Mouse (Mus musculus): ENCODE measurements around the gene Aif1. TPM values are rescaled to one million over a fixed set of nuclear protein-coding genes. Genes with fewer than 3 reads are reported as not detected.
"Not testable (repeated sequence)": the region's sequence is repeated elsewhere in the genome, so short reads cannot be mapped to it uniquely, and the experiment has no call there.

The Aif1 gene
- total RNA-seq, 2 experiments from 2014 or later: 10.8 to 11.1 TPM

DNA sequence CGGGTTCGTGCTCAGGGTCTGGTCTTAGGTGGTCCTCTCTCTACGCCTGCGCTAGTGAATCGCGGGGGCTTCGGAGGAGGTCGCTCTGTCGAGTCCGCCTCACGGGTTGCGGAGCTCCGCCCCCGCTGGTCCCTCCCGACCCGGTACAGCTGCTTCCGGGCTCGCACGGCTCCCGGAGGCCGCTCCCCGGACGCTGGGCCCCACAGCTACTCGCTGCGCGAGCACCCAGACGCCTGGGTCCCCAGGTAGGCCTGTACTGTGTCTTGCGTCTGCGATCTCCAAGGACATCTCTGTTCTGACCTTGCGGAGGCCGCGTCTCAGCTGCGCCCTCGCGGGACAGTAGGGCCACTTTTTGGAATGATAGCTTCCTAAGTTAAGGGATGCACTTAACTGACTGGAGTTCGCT lies 49.7 kb downstream of the Aif1 start, which contains the start of gene D17H6S53E:
Gene D17H6S53E, plus strand, starts transcription at position 168 of the 406 bp plus-strand sequence.
- peak; percentile 74 to 80 for DNase-seq (ENCODE audit: low spot score in 2 of 2)
- intact Hi-C loops (cut with DNase I): no loop called here

DNA sequence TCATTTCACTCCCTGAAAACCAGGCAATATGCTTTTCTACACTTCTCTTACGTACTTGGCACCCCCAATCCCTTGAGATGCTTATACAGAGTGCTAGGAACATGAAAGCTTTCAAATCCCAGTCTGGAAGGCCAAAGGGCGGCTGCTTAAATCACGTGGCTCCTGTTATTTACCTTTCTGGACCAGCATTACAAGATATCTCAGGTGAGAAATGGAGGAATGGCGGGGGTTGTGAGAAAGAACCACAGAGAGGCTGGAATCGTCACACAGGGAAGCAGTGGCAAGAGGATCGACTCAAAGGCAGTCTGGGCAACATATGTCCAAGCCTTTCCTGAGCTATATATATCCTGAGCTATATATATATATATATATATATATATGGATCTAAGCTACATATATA lies 50.3 kb downstream of the Aif1 start:
- intact Hi-C loops (cut with DNase I): no loop called here
- DNase-seq (ENCODE audit: low spot score in 2 of 2): peak in 1 of 2 experiments; percentile 28

DNA sequence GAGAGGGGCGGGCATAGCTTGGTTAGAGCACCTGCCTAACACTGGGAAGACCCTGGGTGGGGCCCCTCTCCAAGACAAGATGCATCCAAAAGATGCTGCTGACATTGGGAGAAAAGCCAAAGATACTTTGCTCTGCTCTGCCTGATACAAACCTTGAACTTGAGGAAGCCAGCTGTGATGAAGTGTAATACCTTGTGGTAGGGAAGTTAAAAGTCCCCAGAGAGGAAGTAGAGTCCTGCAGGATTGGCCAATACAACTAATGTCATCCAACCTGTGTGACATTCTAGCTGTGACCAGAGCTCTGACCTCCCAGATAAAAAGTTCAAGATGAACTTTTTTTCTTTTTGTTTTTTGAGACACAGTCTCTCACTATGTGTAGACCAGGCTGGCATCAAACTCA lies 50.8 kb downstream of the Aif1 start:
- DNase-seq (ENCODE audit: low spot score in 2 of 2): no peak
- intact Hi-C loops (cut with DNase I): no loop called here

DNA sequence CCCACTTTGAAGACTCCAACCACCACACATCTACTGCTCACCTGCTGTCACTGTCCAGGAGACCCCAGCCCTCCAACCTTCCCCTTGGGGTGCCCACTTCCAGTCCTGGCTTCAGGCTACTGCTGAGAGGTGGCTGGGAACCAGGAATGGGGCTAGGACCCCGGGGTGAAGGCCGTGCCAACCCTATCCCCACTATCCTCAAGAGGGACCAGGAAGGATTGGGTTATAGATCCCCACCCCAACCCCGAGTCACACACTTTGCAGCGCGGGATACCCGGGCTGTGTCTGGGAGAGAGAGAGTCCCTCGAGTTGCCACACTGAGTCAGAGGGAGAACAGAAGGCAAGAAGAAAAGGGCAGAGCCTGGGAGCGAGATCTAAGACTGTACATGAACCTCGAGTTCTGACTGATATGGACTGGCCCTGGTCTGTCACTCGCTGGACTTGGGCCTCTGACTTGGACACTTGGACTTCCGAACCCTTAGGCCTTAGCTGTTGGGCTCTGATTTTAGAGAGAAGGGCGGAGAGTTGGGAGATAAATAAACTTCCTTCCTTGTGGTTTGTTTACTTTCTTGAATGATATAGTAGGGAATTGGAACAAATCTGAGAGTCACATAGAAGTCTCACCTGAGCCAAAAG lies 51.5 kb downstream of the Aif1 start:
- not testable (repeated sequence) for DNase-seq (ENCODE audit: low spot score in 2 of 2)
- intact Hi-C loops (cut with DNase I): loop anchor here (5.0 kb wide), 1 partner anchor 227 kb away; the partner anchor contains the start of genes C2 and Ehmt2

DNA sequence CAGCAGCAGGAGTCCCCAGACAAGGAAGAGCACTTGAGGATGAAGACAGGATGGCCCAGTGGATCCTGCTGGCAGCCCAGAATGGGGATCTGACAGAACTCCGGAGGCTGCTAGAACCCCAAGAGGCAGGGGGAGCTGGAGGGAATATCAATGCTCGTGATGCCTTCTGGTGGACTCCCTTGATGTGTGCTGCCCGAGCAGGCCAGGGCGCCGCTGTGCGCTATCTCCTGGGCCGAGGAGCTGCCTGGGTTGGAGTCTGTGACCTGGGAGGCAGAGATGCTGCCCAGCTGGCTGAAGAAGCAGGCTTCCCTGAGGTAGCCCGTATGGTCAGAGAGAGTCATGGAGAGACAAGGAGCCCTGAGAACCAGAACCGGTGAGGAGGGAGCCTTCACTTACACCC lies 52.6 kb downstream of the Aif1 start:
- DNase-seq (ENCODE audit: low spot score in 2 of 2): not testable (repeated sequence)
- intact Hi-C loops (cut with DNase I): loop anchor here (5.0 kb wide), 1 partner anchor 226 kb away; the partner anchor contains the start of genes C2 and Ehmt2

DNA sequence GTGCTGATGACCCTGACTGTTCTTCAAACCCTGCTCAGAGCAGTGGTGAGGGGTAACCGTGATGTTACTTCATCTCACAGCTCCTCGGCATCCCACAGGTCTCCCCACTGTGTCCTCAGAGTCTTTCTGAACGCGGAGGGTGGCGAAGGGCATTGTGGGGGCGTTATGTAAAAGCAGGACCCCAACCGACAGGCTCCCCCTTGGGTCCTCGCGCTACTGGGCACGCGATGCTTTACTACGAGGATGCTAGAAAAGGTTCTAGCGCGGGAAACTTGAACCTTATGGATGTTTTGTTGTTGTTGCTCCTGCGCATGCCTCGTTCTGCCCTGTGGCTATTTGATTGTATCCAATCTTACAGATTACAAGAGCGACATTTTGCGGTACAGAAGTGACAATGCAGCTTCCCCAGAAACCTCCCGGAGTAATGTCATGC lies 54.0 kb downstream of the Aif1 start, which contains the start of gene Csnk2b:
Gene Csnk2b, minus strand, starts transcription at position 183 of the 433 bp plus-strand sequence.
- peak; percentile 77 to 81 for DNase-seq (ENCODE audit: low spot score in 2 of 2)
- intact Hi-C loops (cut with DNase I): loop anchor here (1.0 to 5.0 kb wide), 2 partner anchors 114 to 225 kb away; partner anchors contain the start of genes C2 and Ehmt2

DNA sequence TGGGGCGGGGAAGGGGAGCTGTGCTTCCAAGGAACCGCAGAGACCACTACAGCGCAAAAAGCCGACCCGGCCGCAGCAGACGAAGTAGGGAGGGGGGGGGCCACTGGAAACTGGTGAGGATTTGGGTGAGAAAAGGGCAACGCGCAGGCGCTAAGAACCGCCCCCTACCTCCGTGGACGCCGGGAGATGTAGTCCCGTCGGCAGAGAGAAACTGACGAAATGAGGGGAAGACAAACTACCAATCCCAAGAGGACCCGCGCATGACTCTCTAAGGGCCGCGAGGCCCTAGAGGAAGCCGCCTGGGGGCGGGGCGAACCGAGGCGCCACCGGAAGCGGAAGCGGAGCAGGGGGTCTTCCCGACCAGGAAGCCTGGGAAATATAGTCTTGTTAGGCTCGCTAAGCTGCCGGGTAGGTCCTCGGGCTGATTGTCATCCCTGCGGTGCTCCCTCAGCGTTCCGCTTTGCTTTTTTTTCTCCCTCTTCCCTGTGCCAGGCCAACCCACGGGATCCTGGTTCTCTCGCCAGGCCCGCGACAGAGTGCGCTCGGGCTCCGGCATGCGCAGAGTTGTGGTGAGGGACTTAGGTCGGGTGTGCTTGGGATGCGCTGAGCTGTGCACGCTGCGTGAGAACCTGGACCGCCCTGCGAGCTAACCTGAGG lies 54.6 kb downstream of the Aif1 start, which contains the start of gene Gpank1:
Gene Gpank1, plus strand, starts transcription at position 313 of the 657 bp plus-strand sequence.
- intact Hi-C loops (cut with DNase I): loop anchor here (1.0 to 5.0 kb wide), 2 partner anchors 115 to 224 kb away; partner anchors contain the start of genes C2 and Ehmt2
- DNase-seq (ENCODE audit: low spot score in 2 of 2): peak; percentile 97 to 100

Small RNAs within 50 kb of the gene (microRNA-seq; reads per million reads assigned to microRNA genes)
- 0 reads per million in 2 experiments for gene Mir6973a
- gene Mir6974: 0 to 1.7 reads per million in 2 experiments

Other genes with a start within 250 kb of the Aif1 start
- gene Neu1, start 244.8 kb downstream of the Aif1 start, total RNA-seq (2021): 10 to 100 TPM; 42.9 to 44.0 TPM
- 10 to 100 TPM in 1 of 2 experiments, 1 to 10 TPM in 1; 9.9 to 15.0 TPM for gene Hspa1b, start 216.8 kb downstream of the Aif1 start, total RNA-seq (2021)
- not detected for gene Gm20481, start 206.2 kb downstream of the Aif1 start, total RNA-seq (2021)
- 10 to 100 TPM; 10.8 to 12.6 TPM for gene Hspa1a, start 203.9 kb downstream of the Aif1 start, total RNA-seq (2021)
- under 1 TPM; 0.27 to 0.34 TPM for gene Hspa1l, start 203.4 kb downstream of the Aif1 start, total RNA-seq (2021)
- 10 to 100 TPM; 17.3 to 18.0 TPM for gene Lsm2, start 194.2 kb downstream of the Aif1 start, total RNA-seq (2021)
- gene Vars, start 175.1 kb downstream of the Aif1 start, total RNA-seq (2021): 10 to 100 TPM; 38.0 to 44.7 TPM
- gene Vwa7, start 159.5 kb downstream of the Aif1 start, total RNA-seq (2021): under 1 TPM; 0.30 to 0.37 TPM
- gene Sapcd1, start 148.1 kb downstream of the Aif1 start, total RNA-seq (2021): under 1 TPM; 0.60 to 0.83 TPM
- under 1 TPM; 0.76 to 0.96 TPM for gene Msh5, start 129.3 kb downstream of the Aif1 start, total RNA-seq (2021)
- gene Clic1, start 126.1 kb downstream of the Aif1 start, total RNA-seq (2021): 10 to 100 TPM in 1 of 2 experiments, 1 to 10 TPM in 1; 9.9 to 11.6 TPM
- gene Ddah2, start 117.0 kb downstream of the Aif1 start, total RNA-seq (2021): 10 to 100 TPM; 12.1 to 12.5 TPM
- not detected for gene Ly6g6c, start 110.7 kb downstream of the Aif1 start, total RNA-seq (2021)
- gene Mpig6b, start 109.9 kb downstream of the Aif1 start, total RNA-seq (2021): not detected
- 1 to 10 TPM; 2.4 to 2.7 TPM for gene Ly6g6e, start 99.2 kb downstream of the Aif1 start, total RNA-seq (2021)
- 1 to 10 TPM in 1 of 2 experiments, under 1 TPM in 1; 0.69 to 1.9 TPM for gene Ly6g6d, start 98.0 kb downstream of the Aif1 start, total RNA-seq (2021)
- gene Ly6g6f, start 90.5 kb downstream of the Aif1 start, total RNA-seq (2021): not detected
- gene Abhd16a, start 86.8 kb downstream of the Aif1 start, total RNA-seq (2021): 100 to 1,000 TPM; 107 to 109 TPM
- not detected for gene Ly6g5c, start 67.8 kb downstream of the Aif1 start, total RNA-seq (2021)
- under 1 TPM; 0.69 to 0.94 TPM for gene Ly6g5b, start 60.6 kb downstream of the Aif1 start, total RNA-seq (2021)
- 10 to 100 TPM; 13.1 to 15.2 TPM for gene Gpank1, start 54.6 kb downstream of the Aif1 start, total RNA-seq (2021)
- 100 to 1,000 TPM; 183 to 185 TPM for gene Csnk2b, start 54.0 kb downstream of the Aif1 start, total RNA-seq (2021)
- gene D17H6S53E, start 49.7 kb downstream of the Aif1 start, total RNA-seq (2021): 10 to 100 TPM; 24.1 to 29.8 TPM
- not detected for gene Apom, start 44.0 kb downstream of the Aif1 start, total RNA-seq (2021)
- 100 to 1,000 TPM; 286 to 292 TPM for gene Bag6, start 40.9 kb downstream of the Aif1 start, total RNA-seq (2021)
- 100 to 1,000 TPM; 268 to 285 TPM for gene Prrc2a, start 11.2 kb downstream of the Aif1 start, total RNA-seq (2021)
- 10 to 100 TPM in 1 of 2 experiments, 1 to 10 TPM in 1; 6.1 to 10.1 TPM for gene Lst1, start 12.4 kb upstream of the Aif1 start, total RNA-seq (2021)
- gene Ltb, start 18.4 kb upstream of the Aif1 start, total RNA-seq (2021): under 1 TPM; 0.64 to 0.99 TPM
- not detected for gene Tnf, start 25.9 kb upstream of the Aif1 start, total RNA-seq (2021)
- gene Lta, start 29.3 kb upstream of the Aif1 start, total RNA-seq (2021): under 1 TPM; 0.34 to 0.39 TPM
- gene Gm16181, start 44.8 kb upstream of the Aif1 start, total RNA-seq (2021): not detected
- gene Atp6v1g2, start 57.6 kb upstream of the Aif1 start, total RNA-seq (2021): 100 to 1,000 TPM; 514 to 578 TPM
- 10 to 100 TPM; 11.7 to 12.8 TPM for gene Nfkbil1, start 59.7 kb upstream of the Aif1 start, total RNA-seq (2021)
- 100 to 1,000 TPM; 207 to 209 TPM for gene Ddx39b, start 65.7 kb upstream of the Aif1 start, total RNA-seq (2021)
- 10 to 100 TPM; 18.5 to 18.7 TPM for gene H2-D1, start 86.7 kb upstream of the Aif1 start, total RNA-seq (2021)
- under 1 TPM; 0.39 to 0.96 TPM for gene H2-Q1, start 144.3 kb upstream of the Aif1 start, total RNA-seq (2021)
- under 1 TPM; 0.30 to 0.78 TPM for gene H2-Q2, start 166.2 kb upstream of the Aif1 start, total RNA-seq (2021)
- 1 to 10 TPM; 1.4 to 1.9 TPM for gene H2-Q4, start 203.5 kb upstream of the Aif1 start, total RNA-seq (2021)
- under 1 TPM in 1 of 2 experiments, not detected in 1; 0.34 TPM for gene H2-Q6, start 248.8 kb upstream of the Aif1 start, total RNA-seq (2021)

Data from left cerebral cortex, postnatal 25 days (tissue).